Mouse (Mus musculus) monocyte, adult 2 months (primary cell): ENCODE results near the gene Stoml2.
A peak's percentile ranks its signal among the peaks of the same experiment; 100 is the strongest.

Experiments used
- DNase-seq, 2 experiments: peaks; one replicate each; pipeline ENCODE4 v3.0.0; 2022; ENCODE audit warnings: low spot score in 2 of 2, low read depth in 1 of 2

Stoml2 gene

GRCm38 (mm10) chr4:43038567-43039495 lies 7.3 kb upstream of the Stoml2 start:
- DNase-seq, result no peak

- no peak for DNase-seq
Observed at GRCm38 (mm10) chr4:43037860-43038566, 6.5 kb upstream of the Stoml2 start.

- no peak for DNase-seq
Observed at GRCm38 (mm10) chr4:43036356-43036755, 4.8 kb upstream of the Stoml2 start.

GRCm38 (mm10) chr4:43035851-43036250 lies 4.3 kb upstream of the Stoml2 start:
- DNase-seq, result no peak

- DNase-seq, result no peak
Observed at GRCm38 (mm10) chr4:43033481-43033880, 2.0 kb upstream of the Stoml2 start.

GRCm38 (mm10) chr4:43032501-43032900 lies 991 bp upstream of the Stoml2 start:
- no peak for DNase-seq

- no peak for DNase-seq
Observed at GRCm38 (mm10) chr4:43030780-43031230, 705 bp downstream of the Stoml2 start.

GRCm38 (mm10) chr4:43030352-43030751 lies 1.2 kb downstream of the Stoml2 start:
- DNase-seq, result no peak

- DNase-seq, result no peak
Observed at GRCm38 (mm10) chr4:43029749-43030148, 1.8 kb downstream of the Stoml2 start.

GRCm38 (mm10) chr4:43029121-43029520 lies 2.4 kb downstream of the Stoml2 start:
- no peak for DNase-seq

- peak; percentile 80 to 86 for DNase-seq
Observed at GRCm38 (mm10) chr4:43025084-43025960, 6.2 kb downstream of the Stoml2 start, which contains the start of gene Pigo. Pigo (minus strand) TSS chr4:43025819.

- DNase-seq, result no peak
Observed at GRCm38 (mm10) chr4:43024673-43025072, 6.8 kb downstream of the Stoml2 start.

GRCm38 (mm10) chr4:43021341-43021740 lies 10.2 kb downstream of the Stoml2 start:
- DNase-seq, result no peak

GRCm38 (mm10) chr4:43020876-43021275 lies 10.6 kb downstream of the Stoml2 start:
- no peak for DNase-seq

GRCm38 (mm10) chr4:43019641-43020465 lies 11.7 kb downstream of the Stoml2 start:
- no peak for DNase-seq

GRCm38 (mm10) chr4:43019176-43019575 lies 12.3 kb downstream of the Stoml2 start:
- DNase-seq, result no peak

- DNase-seq, result no peak
Observed at GRCm38 (mm10) chr4:43018156-43018555, 13.4 kb downstream of the Stoml2 start.

GRCm38 (mm10) chr4:43012091-43012490 lies 19.4 kb downstream of the Stoml2 start:
- DNase-seq, result no peak

GRCm38 (mm10) chr4:43010161-43011038 lies 21.1 kb downstream of the Stoml2 start, which contains the start of gene Fancg:
Fancg (minus strand) TSS chr4:43010506.
- DNase-seq, result peak; percentile 36 to 45
